Mouse (Mus musculus) right cerebral cortex, postnatal 14 days (tissue): ENCODE measurements around the gene Spata4.
"Not testable (repeated sequence)": the region's sequence is repeated elsewhere in the genome, so short reads cannot be mapped to it uniquely, and the experiment has no call there.

Source experiments
- DNase-seq: peaks from one replicate; pipeline ENCODE4 v3.0.0; 2022

Spata4 gene

GRCm38 (mm10) chr8:54600671-54601251 lies at the start of gene Spata4:
TSS of gene Spata4 (plus strand) at chr8:54600781.
- peak; percentile 26 for DNase-seq

- DNase-seq = no peak
Measured at GRCm38 (mm10) chr8:54554921-54555320, 45.7 kb upstream of the Spata4 start.

- DNase-seq = no peak
Measured at GRCm38 (mm10) chr8:54562137-54562536, 38.4 kb upstream of the Spata4 start.

- no peak for DNase-seq
Measured at GRCm38 (mm10) chr8:54565181-54565580, 35.4 kb upstream of the Spata4 start.

- no peak for DNase-seq
Measured at GRCm38 (mm10) chr8:54565603-54566260, 34.8 kb upstream of the Spata4 start.

GRCm38 (mm10) chr8:54567168-54567567 lies 33.4 kb upstream of the Spata4 start:
- DNase-seq = no peak

- DNase-seq = no peak
Measured at GRCm38 (mm10) chr8:54570618-54571609, 29.7 kb upstream of the Spata4 start.

GRCm38 (mm10) chr8:54581436-54581835 lies 19.1 kb upstream of the Spata4 start:
- no peak for DNase-seq

- DNase-seq = no peak
Measured at GRCm38 (mm10) chr8:54582886-54583285, 17.7 kb upstream of the Spata4 start.

- no peak for DNase-seq
Measured at GRCm38 (mm10) chr8:54594634-54595033, 5.9 kb upstream of the Spata4 start.

GRCm38 (mm10) chr8:54596051-54596450 lies 4.5 kb upstream of the Spata4 start:
- DNase-seq = no peak

- peak; percentile 25 for DNase-seq
Measured at GRCm38 (mm10) chr8:54596940-54597339, 3.6 kb upstream of the Spata4 start.

- no peak for DNase-seq
Measured at GRCm38 (mm10) chr8:54597386-54597785, 3.2 kb upstream of the Spata4 start.

- no peak for DNase-seq
Measured at GRCm38 (mm10) chr8:54603440-54603839, 2.9 kb downstream of the Spata4 start.

- DNase-seq = no peak
Measured at GRCm38 (mm10) chr8:54609336-54609735, 8.8 kb downstream of the Spata4 start.

GRCm38 (mm10) chr8:54610238-54610637 lies 9.7 kb downstream of the Spata4 start:
- no peak for DNase-seq

- DNase-seq = not testable (repeated sequence)
Measured at GRCm38 (mm10) chr8:54616710-54617109, 16.1 kb downstream of the Spata4 start.

- DNase-seq = no peak
Measured at GRCm38 (mm10) chr8:54638634-54639033, 38.1 kb downstream of the Spata4 start.
